Mouse (Mus musculus) limb, embryonic 14.5 days (tissue): Measurements from ENCODE around the gene Senp6. TPM values are rescaled to one million over a fixed set of nuclear protein-coding genes. Genes with fewer than 3 reads are reported as not detected.

ENCODE experiments used
- ATAC-seq: fragments of 200-750 bp; cut with Nextera tagmentation; 2 replicates; pipeline ENCODE4 v1.8.0; 2017; ENCODE audit warnings: low read depth, moderate number of reproducible peaks, moderate TSS enrichment; ENCODE audit not compliant: low FRiP score
- DNase-seq: peaks from one replicate; pipeline ENCODE4 v3.0.0-alpha.2; 2015; ENCODE audit warnings: low spot score
- H3K27ac ChIP-seq: fragments of 300-500 bp; sonication (generic); replicated peaks from 2 replicates; pipeline ENCODE4 v1.5.1; 2014; ENCODE audit warnings: low read depth, mild to moderate bottlenecking, low read length, moderate library complexity, mixed read lengths
- H3K27me3 ChIP-seq: fragments of 300-500 bp; sonication (generic); 2 replicates; pipeline ENCODE4 v1.6.1; 2014; ENCODE audit warnings: low read length, mixed read lengths; ENCODE audit not compliant: control insufficient read depth, insufficient read depth
- H3K36me3 ChIP-seq: fragments of 300-500 bp; sonication (generic); 2 replicates; pipeline ENCODE4 v1.6.1; 2014; ENCODE audit warnings: mild to moderate bottlenecking, low read length, moderate library complexity, mixed read lengths; ENCODE audit not compliant: control insufficient read depth, insufficient read depth
- H3K4me1 ChIP-seq: fragments of 300-500 bp; sonication (generic); 2 replicates; pipeline ENCODE4 v1.6.1; 2014; ENCODE audit warnings: antibody characterized with exemption, low read length, mixed read lengths; ENCODE audit not compliant: control insufficient read depth, insufficient read depth
- H3K4me2 ChIP-seq: fragments of 300-500 bp; sonication (generic); replicated peaks from 2 replicates; pipeline ENCODE4 v1.6.1; 2014; ENCODE audit warnings: low read depth, mild to moderate bottlenecking, low read length, moderate library complexity; ENCODE audit not compliant: severe bottlenecking
- H3K4me3 ChIP-seq: fragments of 300-500 bp; sonication (generic); replicated peaks from 2 replicates; pipeline ENCODE4 v1.5.1; 2014; ENCODE audit warnings: low read length
- H3K9ac ChIP-seq: fragments of 300-500 bp; sonication (generic); 2 replicates; pipeline ENCODE4 v1.6.1; 2014; ENCODE audit warnings: mild to moderate bottlenecking, low read depth, low read length, moderate library complexity; ENCODE audit not compliant: severe bottlenecking
- H3K9me3 ChIP-seq: fragments of 300-500 bp; sonication (generic); 2 replicates; pipeline ENCODE4 v1.6.1; 2016; ENCODE audit warnings: low read length; ENCODE audit not compliant: control insufficient read depth
- POLR2A ChIP-seq: fragments of 200-500 bp; IDR thresholded peaks from 2 replicates; pipeline ENCODE4 v1.8.0; 2012; ENCODE audit warnings: inconsistent platforms, mild to moderate bottlenecking, moderate library complexity, borderline replicate concordance; ENCODE audit not compliant: insufficient read depth, insufficient read length; ENCODE audit errors: extremely low read depth
- WGBS: fragments of 180-500 bp; shearing (Covaris S2); extraction: QIAGEN DNeasy Blood & Tissue Kit; methylation state at CpG from one replicate; pipeline ENCODE4 v1.1.7; 2014; 5-methylcytosine and 5-hydroxymethylcytosine counted together
- polyA plus RNA-seq, 2 experiments: library from polyadenylated mRNA; depleted of rRNA in 1 of 2; stranded (reverse) in 1 of 2; unstranded in 1 of 2; fragments of >200 nt; fragmentation: Nextera tagmentation in 1 of 2; extraction: Ambion mirVana in 1 of 2; gene quantifications; 2 replicates each; pipeline versions ENCODE4 v1.2.1 to v1.2.3; 2012 to 2014

The Senp6 gene
- polyA plus RNA-seq, 2 experiments = 72.9 to 80.8 TPM

DNA sequence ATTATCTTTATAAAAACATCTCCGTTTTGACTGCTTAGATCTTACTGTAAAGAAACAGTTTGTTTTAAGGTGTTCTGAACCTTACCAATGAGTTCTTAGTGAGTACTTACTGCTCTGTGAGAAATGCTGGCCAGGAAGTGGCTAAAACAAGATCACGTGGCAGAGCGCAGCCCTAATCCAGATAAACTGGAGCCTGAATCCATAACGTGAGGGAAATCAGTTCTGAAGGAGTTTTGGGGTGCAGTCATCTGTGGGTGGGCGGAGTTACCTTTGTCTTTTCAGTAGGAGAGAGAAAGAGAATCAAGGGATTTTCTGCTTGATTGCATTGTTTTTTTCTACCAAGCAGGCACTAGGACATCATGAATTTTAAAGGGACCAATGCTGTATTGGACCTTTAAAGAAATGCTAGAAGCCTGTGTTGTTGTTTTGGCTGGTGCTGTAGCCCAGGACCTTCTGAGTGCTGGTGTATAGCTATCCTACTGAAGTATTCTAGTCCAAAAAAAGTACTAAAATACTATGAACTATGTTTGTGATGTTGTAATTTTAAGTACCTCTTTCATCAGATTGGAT lies 121.7 kb downstream of the Senp6 start:
- H3K27ac ChIP-seq = no peak overlapping the region
- no peak overlapping the region for H3K9ac ChIP-seq
- no peaks in the 10 kb centered on the region for H3K27me3 ChIP-seq
- H3K36me3 ChIP-seq = no peaks in the 10 kb centered on the region
- WGBS = 64% methylated on average over 5 of the region's 5 CpGs
- H3K4me1 ChIP-seq = peaks cover 3% of the 10 kb centered on the region; the same call in 1 of the 2 replicates
- no peak for ATAC-seq
- DNase-seq = no peak
- no peak for TF ChIP-seq POLR2A
- no peaks in the 10 kb centered on the region for H3K9me3 ChIP-seq
- no peak overlapping the region for H3K4me2 ChIP-seq
- H3K4me3 ChIP-seq = no peak overlapping the region

DNA sequence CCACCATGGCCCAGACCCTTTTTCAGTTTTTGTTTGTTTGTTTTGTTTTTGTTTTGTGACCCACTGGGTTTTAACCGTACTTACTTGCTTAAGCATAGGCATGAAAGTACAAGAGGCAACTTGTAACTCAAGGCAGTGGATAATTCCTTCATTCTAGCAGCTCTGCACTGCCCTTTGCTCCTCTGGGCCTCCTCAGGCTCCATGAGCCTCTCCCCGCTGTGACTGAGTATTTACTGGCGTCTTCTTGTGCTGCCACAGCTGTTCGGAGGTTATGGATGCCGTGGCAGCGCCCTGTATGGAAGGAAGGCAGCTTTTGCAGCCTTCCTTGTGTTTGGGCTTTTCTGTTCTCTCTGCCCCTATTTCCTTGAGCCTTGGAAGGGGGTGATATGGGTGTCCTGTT lies 124.5 kb downstream of the Senp6 start:
- no peak overlapping the region for H3K27ac ChIP-seq
- WGBS = 71% methylated on average over 6 of the region's 6 CpGs
- ATAC-seq = no peak
- no peak for DNase-seq
- TF ChIP-seq POLR2A = no peak
- H3K36me3 ChIP-seq = no peaks in the 10 kb centered on the region
- no peak overlapping the region for H3K9ac ChIP-seq
- no peak overlapping the region for H3K4me2 ChIP-seq
- no peak overlapping the region for H3K4me3 ChIP-seq
- H3K27me3 ChIP-seq = no peaks in the 10 kb centered on the region
- no peaks in the 10 kb centered on the region for H3K9me3 ChIP-seq
- H3K4me1 ChIP-seq = peaks cover 3% of the 10 kb centered on the region; the same call in 1 of the 2 replicates

DNA sequence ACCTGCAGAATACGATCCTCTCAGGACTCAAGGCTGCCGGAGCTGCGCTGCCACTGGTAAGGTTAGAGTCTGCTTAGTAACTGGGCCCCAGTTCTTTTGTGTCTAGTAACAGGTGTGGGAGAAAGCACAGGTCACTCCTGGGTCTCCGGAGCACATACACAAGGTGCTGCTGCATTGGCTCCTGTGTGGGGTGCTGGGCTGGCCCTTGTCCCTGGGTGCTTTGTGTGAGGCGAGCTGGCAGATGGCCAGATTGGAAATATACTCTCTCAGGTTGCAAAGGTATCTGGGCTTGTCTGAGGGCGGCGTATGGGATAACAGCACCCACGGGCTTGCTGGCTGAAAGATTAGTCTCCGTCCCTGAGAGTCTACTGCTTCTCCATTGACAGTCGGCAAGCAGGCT lies 125.6 kb downstream of the Senp6 start:
- no peak overlapping the region for H3K4me3 ChIP-seq
- H3K27me3 ChIP-seq = no peaks in the 10 kb centered on the region
- H3K9ac ChIP-seq = no peak overlapping the region
- ATAC-seq = no peak
- H3K27ac ChIP-seq = no peak overlapping the region
- H3K4me2 ChIP-seq = no peak overlapping the region
- 74% methylated on average over 10 of the region's 10 CpGs for WGBS
- H3K36me3 ChIP-seq = no peaks in the 10 kb centered on the region
- H3K9me3 ChIP-seq = no peaks in the 10 kb centered on the region
- no peak for TF ChIP-seq POLR2A
- no peak for DNase-seq
- peaks cover 8% of the 10 kb centered on the region; the same call in 1 of the 2 replicates for H3K4me1 ChIP-seq

DNA sequence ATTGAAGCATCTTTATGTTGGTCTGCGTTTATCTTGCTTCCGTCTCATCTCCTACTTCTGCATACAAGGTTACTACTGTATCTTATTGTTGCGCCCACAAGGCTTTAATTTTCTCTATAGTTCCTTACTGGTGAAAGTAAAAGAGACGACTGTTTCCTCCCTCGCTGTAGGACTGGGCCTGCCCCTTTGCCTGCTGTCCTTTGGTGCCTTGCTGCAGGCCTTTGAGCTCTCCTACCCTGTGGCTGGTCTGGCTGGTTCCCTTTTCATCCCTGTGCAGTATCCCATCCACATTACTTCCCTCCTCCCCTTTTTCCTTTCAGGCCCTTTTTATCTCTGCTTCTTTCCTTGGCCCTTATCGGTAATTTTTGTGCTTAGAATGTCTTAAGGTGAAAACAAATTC lies 127.7 kb downstream of the Senp6 start:
- Histone ChIP-seq H3K27me3 (no peaks in the 10 kb centered on the region), H3K36me3 (no peaks in the 10 kb centered on the region), H3K9me3 (no peaks in the 10 kb centered on the region), H3K9ac (no peak overlapping the region), H3K4me3 (no peak overlapping the region), H3K4me1 (peaks cover 8% of the 10 kb centered on the region; the same call in 1 of the 2 replicates), H3K27ac (no peak overlapping the region), H3K4me2 (no peak overlapping the region)
- ATAC-seq (no peak), DNase-seq (no peak)
- 76% methylated on average over 6 of the region's 6 CpGs for WGBS
- no peak for TF ChIP-seq POLR2A

Other genes starting within 250 kb of the Senp6 start
- gene Filip1, start 54.1 kb upstream of the Senp6 start, polyA plus RNA-seq (2012; rRNA removed) = 3.4 and 4.9 TPM in 2 replicates
- gene Filip1, start 54.1 kb upstream of the Senp6 start, polyA plus RNA-seq (2014; fragmentation: Nextera tagmentation; extraction: Ambion mirVana) = 5.8 and 6.0 TPM in 2 replicates
- gene Myo6, start 98.1 kb downstream of the Senp6 start, polyA plus RNA-seq (2012; rRNA removed) = 7.6 and 8.6 TPM in 2 replicates
- gene Myo6, start 98.1 kb downstream of the Senp6 start, polyA plus RNA-seq (2014; fragmentation: Nextera tagmentation; extraction: Ambion mirVana) = 11.1 and 12.9 TPM in 2 replicates